Mouse (Mus musculus) heart, postnatal 10 days (tissue): ENCODE data around the gene Kdsr. TPM values are rescaled to one million over a fixed set of nuclear protein-coding genes. Genes with fewer than 3 reads are reported as not detected.
A peak's percentile ranks its signal among the peaks of the same experiment; 100 is the strongest.

Experiments
- DNase-seq, 2 experiments: peaks; one replicate each; pipeline ENCODE4 v3.0.0; 2021
- intact Hi-C: fragments of 180-260 bp; cut with DNase I; formaldehyde crosslinking; loops from one replicate; pipeline ENCODE4 v1.15.1; 2025
- total RNA-seq, 2 experiments: library from RNA; stranded (reverse); gene quantifications; 2 replicates each; pipeline ENCODE4 v1.2.3; 2021

Gene Kdsr
- total RNA-seq, 2 experiments from 2014 or later = 9.0 to 10.2 TPM

GRCm38 (mm10) chr1:106702471-106703175, 56.9 kb downstream of the Kdsr start:
- peak in 1 of 2 experiments; percentile 41 for DNase-seq
- intact Hi-C loops = no loop called here

- no peak for DNase-seq
- intact Hi-C loops = no loop called here
Observed at GRCm38 (mm10) chr1:106700520-106701114, 58.9 kb downstream of the Kdsr start.

- no peak for DNase-seq
- intact Hi-C loops = no loop called here
Observed at GRCm38 (mm10) chr1:106696472-106696871, 63.1 kb downstream of the Kdsr start.

DNA sequence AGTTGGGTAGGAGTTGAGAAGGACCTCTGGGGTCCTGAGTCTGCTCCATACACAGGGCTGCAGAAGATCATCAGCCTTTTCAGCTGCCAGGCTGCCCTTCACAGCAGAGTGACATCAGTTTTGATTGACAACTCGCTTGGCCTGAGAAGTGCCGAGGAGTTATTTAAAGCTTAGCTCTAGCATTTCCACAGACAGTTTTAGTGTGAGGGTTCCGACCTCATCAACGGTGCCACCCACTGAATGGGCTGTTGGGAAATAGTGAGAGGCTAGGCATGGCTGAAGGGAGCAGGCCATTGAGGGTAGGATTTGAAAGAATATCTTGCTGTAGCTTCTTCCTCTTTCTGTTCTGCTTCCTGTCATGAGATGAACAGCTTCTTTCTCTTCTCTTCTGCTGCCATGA, 63.9 kb downstream of the Kdsr start:
- DNase-seq = no peak
- intact Hi-C loops = no loop called here

DNA sequence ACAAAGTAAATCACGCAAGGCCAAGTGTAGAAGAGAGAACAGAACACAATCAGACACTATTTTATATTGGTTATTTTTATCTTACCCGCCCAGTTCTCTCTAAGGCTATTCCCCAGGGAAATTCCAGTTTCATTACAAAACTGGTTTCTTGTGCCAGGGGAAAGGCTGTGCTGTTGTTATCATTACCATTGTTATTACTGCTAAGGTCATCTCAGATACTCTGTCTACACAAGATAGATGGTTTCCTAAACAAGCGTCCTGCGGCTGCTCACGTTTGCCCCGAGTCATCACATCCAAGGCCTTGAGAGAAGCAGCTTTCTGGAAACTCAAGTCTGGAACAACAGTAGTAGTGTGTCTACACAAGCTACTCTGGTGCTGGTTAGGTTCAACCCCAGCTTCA, 65.2 kb downstream of the Kdsr start:
- intact Hi-C loops = no loop called here
- DNase-seq = no peak

- intact Hi-C loops = no loop called here
Observed at GRCm38 (mm10) chr1:106692599-106692998, 66.9 kb downstream of the Kdsr start.

GRCm38 (mm10) chr1:106690887-106691286, 68.6 kb downstream of the Kdsr start:
- intact Hi-C loops = no loop called here
- no peak for DNase-seq

More at GRCm38 (mm10) chr1:106692599-106692998, 66.9 kb downstream of the Kdsr start:
- DNase-seq = no peak

DNA sequence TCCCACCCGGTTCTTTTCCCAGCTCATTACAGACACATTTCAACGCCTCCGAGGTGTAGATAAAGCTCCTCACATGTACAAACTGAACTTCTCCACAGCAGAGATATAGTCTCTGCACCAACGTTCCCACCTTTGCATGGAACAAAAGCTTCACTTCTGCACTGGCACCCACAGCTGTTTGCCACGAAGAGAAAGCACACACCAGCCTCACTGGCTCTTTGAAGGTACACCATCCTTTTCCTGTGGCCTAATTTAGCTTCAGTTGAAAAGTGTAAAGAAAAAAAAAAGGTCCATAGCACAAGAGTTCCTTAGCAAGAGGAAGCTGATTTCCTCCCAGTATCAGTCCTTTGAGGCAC, 71.4 kb downstream of the Kdsr start:
- intact Hi-C loops = no loop called here
- DNase-seq = no peak

- intact Hi-C loops = no loop called here
- DNase-seq = no peak
Observed at GRCm38 (mm10) chr1:106687435-106688160, 71.9 kb downstream of the Kdsr start.

DNA sequence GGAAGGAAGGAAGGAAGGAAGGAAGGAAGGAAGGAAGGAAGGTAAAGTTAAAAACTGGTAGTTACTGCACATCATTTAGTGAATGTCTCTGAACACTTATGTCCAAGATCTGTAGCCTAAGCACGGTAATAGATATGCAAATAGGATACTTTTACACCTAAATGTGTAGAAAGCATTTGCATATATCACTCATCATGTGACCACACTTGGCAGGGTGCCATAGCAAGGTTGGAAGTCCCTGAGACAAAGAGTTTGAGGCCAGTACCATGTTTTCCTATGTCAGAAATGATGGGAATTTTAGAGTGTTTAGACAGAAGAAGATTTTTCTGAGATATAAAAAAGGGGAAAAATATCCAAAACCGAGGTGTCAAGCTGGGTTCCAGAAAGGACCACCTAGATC, 73.8 kb downstream of the Kdsr start:
- intact Hi-C loops = no loop called here
- no peak for DNase-seq

- DNase-seq = peak in 1 of 2 experiments; percentile 42
- intact Hi-C loops = no loop called here
Observed at GRCm38 (mm10) chr1:106684546-106684945, 75.0 kb downstream of the Kdsr start.

DNA sequence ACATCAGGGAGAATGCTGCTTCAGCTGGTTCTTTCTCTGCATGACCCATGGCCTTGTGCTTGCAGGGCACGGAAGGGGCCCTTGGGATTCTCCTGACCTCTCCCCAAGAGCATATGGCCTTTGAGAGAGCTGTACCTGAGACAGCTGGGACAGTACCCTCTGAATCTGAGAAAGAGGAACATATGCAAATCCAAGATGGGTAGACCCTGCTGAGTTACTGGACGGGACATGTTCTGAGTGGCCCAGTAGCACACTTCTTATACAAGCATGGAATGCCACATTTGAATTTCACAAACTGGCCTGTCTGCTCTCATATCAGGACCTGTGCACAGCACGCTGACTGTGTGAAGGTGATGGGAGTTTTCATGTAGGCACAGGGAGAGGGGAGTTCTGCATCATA, 76.7 kb downstream of the Kdsr start:
- no peak for DNase-seq
- intact Hi-C loops = no loop called here

DNA sequence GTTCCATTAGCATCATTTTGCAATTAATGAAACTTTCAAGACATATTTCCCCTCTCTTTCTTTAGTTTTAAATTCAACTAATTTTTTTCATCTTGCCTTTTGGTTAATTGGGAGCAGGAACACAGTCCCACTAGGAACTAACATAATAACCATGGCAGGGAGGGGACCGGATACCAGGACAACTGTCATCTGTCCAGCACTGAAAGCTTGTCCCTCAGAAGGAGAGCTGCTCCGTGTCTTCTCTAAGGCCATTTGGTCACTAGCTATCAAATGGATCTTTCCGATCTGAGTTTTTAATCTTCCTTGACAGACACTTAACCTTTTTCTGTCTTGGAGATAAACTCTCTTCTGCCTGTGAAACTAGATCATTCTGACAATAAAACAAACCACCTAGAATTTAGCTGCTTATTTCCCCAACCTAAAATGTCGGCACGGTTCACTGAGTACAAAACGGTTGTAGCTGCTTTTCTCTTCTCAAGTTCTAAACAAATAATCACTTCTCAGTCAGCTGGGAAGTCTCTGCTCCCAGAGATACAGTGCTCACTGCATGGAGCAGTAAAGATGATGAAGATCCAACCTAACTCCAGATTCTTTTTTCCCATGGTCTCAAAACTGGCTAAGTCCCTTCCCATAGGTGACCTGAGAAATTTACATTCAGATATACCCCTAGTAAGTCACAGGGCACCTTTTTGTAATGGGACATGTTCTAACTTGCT, 79.6 kb downstream of the Kdsr start:
- intact Hi-C loops = no loop called here
- no peak for DNase-seq

DNA sequence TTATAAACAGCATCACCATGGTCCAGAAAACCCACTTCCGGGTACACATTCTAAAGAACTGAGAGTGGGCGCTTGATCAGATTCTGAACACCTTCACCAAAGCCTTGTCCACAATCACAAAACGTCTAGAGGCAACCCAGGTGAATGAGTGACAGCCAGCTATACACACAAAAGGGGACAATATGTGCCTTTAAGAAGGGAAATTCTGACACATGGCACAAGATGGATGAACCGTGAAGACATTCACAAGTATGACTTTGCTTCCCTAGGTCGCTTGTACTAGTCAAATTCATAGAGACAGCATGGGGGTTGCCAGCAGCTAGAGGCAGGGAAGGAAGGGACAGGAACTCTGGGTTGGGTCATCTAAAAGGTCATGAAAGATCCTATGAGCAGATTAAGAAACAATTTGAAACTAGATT, 81.5 kb downstream of the Kdsr start:
- intact Hi-C loops = no loop called here
- no peak for DNase-seq

Other genes with a start within 250 kb of the Kdsr start
- gene Bcl2, start 45.5 kb downstream of the Kdsr start, total RNA-seq = 10 to 100 TPM in 1 of 2 experiments, 1 to 10 TPM in 1; 9.1 to 10.2 TPM
- gene Vps4b, start 37.0 kb upstream of the Kdsr start, total RNA-seq = 10 to 100 TPM; 48.5 to 57.3 TPM
- gene Serpinb5, start 101.4 kb upstream of the Kdsr start, total RNA-seq = not detected
- not detected for gene Serpinb12, start 174.7 kb upstream of the Kdsr start, total RNA-seq
- not detected for gene Serpinb13, start 221.3 kb upstream of the Kdsr start, total RNA-seq